Mouse (Mus musculus) liver, embryonic 15.5 days (tissue): ENCODE data around the gene St3gal6. TPM values are rescaled to one million over a fixed set of nuclear protein-coding genes. Genes with fewer than 3 reads are reported as not detected.
A peak's percentile ranks its signal among the peaks of the same experiment; 100 is the strongest.

Experiments
- ATAC-seq: fragments of 200-750 bp; cut with Nextera tagmentation; 2 replicates; pipeline ENCODE4 v1.8.0; 2017; ENCODE audit warnings: moderate number of reproducible peaks, mild to moderate bottlenecking, moderate library complexity; ENCODE audit not compliant: insufficient read depth
- H3K27ac ChIP-seq: fragments of 300-500 bp; sonication (generic); replicated peaks from 2 replicates; pipeline ENCODE4 v1.5.1; 2015; ENCODE audit warnings: mild to moderate bottlenecking, inconsistent platforms
- H3K27me3 ChIP-seq: fragments of 300-500 bp; sonication (generic); 2 replicates; pipeline ENCODE4 v1.6.1; 2015; ENCODE audit warnings: mild to moderate bottlenecking, inconsistent platforms
- H3K36me3 ChIP-seq: fragments of 300-500 bp; sonication (generic); replicated peaks from 2 replicates; pipeline ENCODE4 v1.6.1; 2015; ENCODE audit warnings: moderate library complexity, mild to moderate bottlenecking, inconsistent platforms
- H3K4me1 ChIP-seq: fragments of 300-500 bp; sonication (generic); replicated peaks from 2 replicates; pipeline ENCODE4 v1.6.1; 2015; ENCODE audit warnings: inconsistent platforms
- H3K4me2 ChIP-seq: fragments of 300-500 bp; sonication (generic); 2 replicates; pipeline ENCODE4 v1.6.1; 2015; ENCODE audit warnings: moderate library complexity, mild to moderate bottlenecking, inconsistent platforms
- H3K4me3 ChIP-seq: fragments of 300-500 bp; sonication (generic); replicated peaks from 2 replicates; pipeline ENCODE4 v1.5.1; 2015; ENCODE audit warnings: mild to moderate bottlenecking, inconsistent platforms
- H3K9ac ChIP-seq: fragments of 300-500 bp; sonication (generic); 2 replicates; pipeline ENCODE4 v1.6.1; 2015; ENCODE audit warnings: moderate library complexity, mild to moderate bottlenecking, inconsistent platforms
- H3K9me3 ChIP-seq: fragments of 300-500 bp; sonication (generic); replicated peaks from 2 replicates; pipeline ENCODE4 v1.6.1; 2016; ENCODE audit warnings: inconsistent platforms
- WGBS: fragments of 180-500 bp; shearing (Covaris S2); methylation state at CpG from one replicate; pipeline ENCODE4 v1.1.7; 2015; ENCODE audit warnings: mixed read lengths; ENCODE audit not compliant: insufficient replicate concordance; 5-methylcytosine and 5-hydroxymethylcytosine counted together
- polyA plus RNA-seq: library from polyadenylated mRNA; unstranded; fragments of >200 nt; fragmentation: Nextera tagmentation; extraction: Ambion mirVana; gene quantifications from 2 replicates; pipeline ENCODE4 v1.2.1, GENCODE M21; 2015

The St3gal6 gene
- polyA plus RNA-seq, 1 experiment from 2014 or later, result 25.7 TPM

- Histone ChIP-seq H3K4me1 (peaks cover 86% of the 10 kb centered on the region), H3K27ac (peak overlapping the region; percentile 83), H3K4me3 (peak overlapping the region; percentile 89), H3K9ac (peak overlapping the region; percentile 89), H3K27me3 (peaks cover 11% of the 10 kb centered on the region; the same call in 1 of the 2 replicates), H3K36me3 (no peaks in the 10 kb centered on the region), H3K4me2 (peak overlapping the region; percentile 96), H3K9me3 (no peaks in the 10 kb centered on the region)
- no peak for ATAC-seq
- WGBS, result 37% methylated on average over 6 of the region's 6 CpGs
Observed at GRCm38 (mm10) chr16:58520457-58520856, 3.6 kb downstream of the St3gal6 start.

- Histone ChIP-seq H3K4me1 (peaks cover 83% of the 10 kb centered on the region), H3K4me2 (peak overlapping the region; percentile 96), H3K9ac (peak overlapping the region; percentile 37), H3K27ac (peak overlapping the region; percentile 83), H3K4me3 (peak overlapping the region; percentile 89), H3K27me3 (peaks cover 11% of the 10 kb centered on the region; the same call in 1 of the 2 replicates), H3K36me3 (no peaks in the 10 kb centered on the region), H3K9me3 (no peaks in the 10 kb centered on the region)
- WGBS, result 48% methylated on average over 11 of the region's 11 CpGs
- ATAC-seq, result no peak
Observed at GRCm38 (mm10) chr16:58519650-58520073, 4.4 kb downstream of the St3gal6 start.

- no peaks in the 10 kb centered on the region for H3K9me3 ChIP-seq
Observed at GRCm38 (mm10) chr16:58516960-58517798, 6.9 kb downstream of the St3gal6 start.

GRCm38 (mm10) chr16:58516161-58516560 is 7.9 kb downstream of the St3gal6 start:
- H3K4me2 ChIP-seq, result no peak overlapping the region
- peaks cover 75% of the 10 kb centered on the region for H3K4me1 ChIP-seq
- H3K27ac ChIP-seq, result peak overlapping the region; percentile 45; the same call in 1 of the 2 replicates
- no peaks in the 10 kb centered on the region for H3K36me3 ChIP-seq
- H3K27me3 ChIP-seq, result no peaks in the 10 kb centered on the region
- H3K9ac ChIP-seq, result no peak overlapping the region
- WGBS, result 89% methylated on average over 2 of the region's 2 CpGs
- H3K9me3 ChIP-seq, result no peaks in the 10 kb centered on the region
- H3K4me3 ChIP-seq, result no peak overlapping the region
- ATAC-seq, result no peak

More at GRCm38 (mm10) chr16:58516960-58517798, 6.9 kb downstream of the St3gal6 start:
- Histone ChIP-seq H3K27me3 (0 out of 2 replicates have a peak, but pooled peaks cover 3% of the 10 kb centered on the region), H3K4me3 (no peak overlapping the region), H3K36me3 (no peaks in the 10 kb centered on the region), H3K27ac (0 out of 2 replicates have a peak overlapping the region, but pooled peaks have one; percentile 42), H3K9ac (no peak overlapping the region), H3K4me1 (peaks cover 83% of the 10 kb centered on the region), H3K4me2 (no peak overlapping the region)
- no peak for ATAC-seq
- 82% methylated on average over 7 of the region's 7 CpGs for WGBS

- peak; percentile 96 for ATAC-seq
Observed at GRCm38 (mm10) chr16:58514565-58514964, 9.5 kb downstream of the St3gal6 start.

GRCm38 (mm10) chr16:58513755-58514154 is 10.3 kb downstream of the St3gal6 start:
- H3K27ac ChIP-seq, result peak overlapping the region; percentile 84
- H3K36me3 ChIP-seq, result no peaks in the 10 kb centered on the region
- H3K4me1 ChIP-seq, result peaks cover 65% of the 10 kb centered on the region
- H3K4me2 ChIP-seq, result no peak overlapping the region
- H3K9ac ChIP-seq, result no peak overlapping the region
- 51% methylated on average over 6 of the region's 6 CpGs for WGBS
- H3K4me3 ChIP-seq, result no peak overlapping the region
- H3K9me3 ChIP-seq, result no peaks in the 10 kb centered on the region
- no peak for ATAC-seq
- no peaks in the 10 kb centered on the region for H3K27me3 ChIP-seq

More at GRCm38 (mm10) chr16:58514565-58514964, 9.5 kb downstream of the St3gal6 start:
- Histone ChIP-seq H3K9ac (peak overlapping the region; percentile 39), H3K4me1 (peaks cover 66% of the 10 kb centered on the region), H3K36me3 (no peaks in the 10 kb centered on the region), H3K27ac (peak overlapping the region; percentile 84), H3K4me3 (peak overlapping the region; percentile 29), H3K4me2 (peak overlapping the region; percentile 58), H3K9me3 (no peaks in the 10 kb centered on the region), H3K27me3 (no peaks in the 10 kb centered on the region)
- 38% methylated on average over 9 of the region's 9 CpGs for WGBS

GRCm38 (mm10) chr16:58512887-58513286 is 11.2 kb downstream of the St3gal6 start:
- no peak overlapping the region for H3K4me2 ChIP-seq
- no peaks in the 10 kb centered on the region for H3K27me3 ChIP-seq
- H3K27ac ChIP-seq, result peak overlapping the region; percentile 58
- no peaks in the 10 kb centered on the region for H3K9me3 ChIP-seq
- peaks cover 56% of the 10 kb centered on the region for H3K4me1 ChIP-seq
- WGBS, result 83% methylated on average over 3 of the region's 3 CpGs
- H3K9ac ChIP-seq, result no peak overlapping the region
- ATAC-seq, result no peak
- H3K36me3 ChIP-seq, result no peaks in the 10 kb centered on the region
- H3K4me3 ChIP-seq, result no peak overlapping the region

GRCm38 (mm10) chr16:58512181-58512761 is 11.8 kb downstream of the St3gal6 start:
- peak overlapping the region; percentile 58; the same call in 1 of the 2 replicates for H3K27ac ChIP-seq
- no peaks in the 10 kb centered on the region for H3K27me3 ChIP-seq
- no peak overlapping the region for H3K9ac ChIP-seq
- peaks cover 57% of the 10 kb centered on the region for H3K4me1 ChIP-seq
- no peak overlapping the region for H3K4me3 ChIP-seq
- H3K4me2 ChIP-seq, result no peak overlapping the region
- peaks cover 4% of the 10 kb centered on the region for H3K36me3 ChIP-seq
- no peaks in the 10 kb centered on the region for H3K9me3 ChIP-seq
- 69% methylated on average over 9 of the region's 9 CpGs for WGBS
- no peak for ATAC-seq

GRCm38 (mm10) chr16:58504945-58505344 is 19.1 kb downstream of the St3gal6 start:
- H3K4me1 ChIP-seq, result peaks cover 45% of the 10 kb centered on the region
- peak overlapping the region; percentile 38; the same call in 1 of the 2 replicates for H3K27ac ChIP-seq
- no peak overlapping the region for H3K4me3 ChIP-seq
- H3K9me3 ChIP-seq, result no peaks in the 10 kb centered on the region
- no peaks in the 10 kb centered on the region for H3K27me3 ChIP-seq
- H3K36me3 ChIP-seq, result peaks cover 38% of the 10 kb centered on the region
- no peak overlapping the region for H3K9ac ChIP-seq
- no peak for ATAC-seq
- no peak overlapping the region for H3K4me2 ChIP-seq

GRCm38 (mm10) chr16:58502566-58502965 is 21.5 kb downstream of the St3gal6 start:
- H3K4me2 ChIP-seq, result peak overlapping the region; percentile 36; the same call in 1 of the 2 replicates
- peaks cover 59% of the 10 kb centered on the region for H3K4me1 ChIP-seq
- peaks cover 37% of the 10 kb centered on the region for H3K36me3 ChIP-seq
- H3K27me3 ChIP-seq, result no peaks in the 10 kb centered on the region
- H3K9ac ChIP-seq, result no peak overlapping the region
- peak overlapping the region; percentile 79 for H3K27ac ChIP-seq
- no peak for ATAC-seq
- no peak overlapping the region for H3K4me3 ChIP-seq
- WGBS, result 55% methylated on average over 6 of the region's 6 CpGs
- H3K9me3 ChIP-seq, result no peaks in the 10 kb centered on the region

GRCm38 (mm10) chr16:58501760-58502301 is 22.2 kb downstream of the St3gal6 start:
- peaks cover 30% of the 10 kb centered on the region for H3K36me3 ChIP-seq
- WGBS, result 10% methylated on average over 6 of the region's 6 CpGs
- H3K27ac ChIP-seq, result peak overlapping the region; percentile 79
- peak overlapping the region; percentile 36 for H3K4me2 ChIP-seq
- H3K27me3 ChIP-seq, result no peaks in the 10 kb centered on the region
- H3K9me3 ChIP-seq, result no peaks in the 10 kb centered on the region
- peaks cover 62% of the 10 kb centered on the region for H3K4me1 ChIP-seq
- no peak overlapping the region for H3K4me3 ChIP-seq
- H3K9ac ChIP-seq, result peak overlapping the region; percentile 32
- ATAC-seq, result no peak
